Mouse (Mus musculus): ENCODE measurements at regions not wholly inside any gene's neighbourhood (a gene's known extent, or its start where the extent isn't known, plus 50 kb on each side); places are given as distances from the start of the nearest gene placed in this dataset.

GRCm38 (mm10) chr8:15500973-15501372 is 455.1 kb upstream of the BB014433 start:
- TF ChIP-seq POLR2A (IDR thresholded peaks at IDR 0.05; ENCODE audit: low read depth, low read length) = no peak
- TF ChIP-seq CTCF (IDR thresholded peaks at IDR 0.05; ENCODE audit: borderline replicate concordance, insufficient read depth, low read length) = no peak
